Comparison of ENCODE assay signal across 10 mouse cellular contexts in genomic region chr9:43267357-43267756, GRCm38 (mm10). TPM values are rescaled to one million over a fixed set of nuclear protein-coding genes. Genes with fewer than 3 reads are reported as not detected.
DNase-seq lines count a peak whose midpoint lies in the region; ATAC-seq and TF ChIP-seq lines count a peak whose summit lies in the region.
"Had no signal": no experiment of that assay in that cellular context is flagged by ENCODE, and none has a peak within 500 bp of the region (broad histone marks: within the 10 kb centered on the region; RNA-seq: fewer than 3 reads in every experiment).

No protein-coding gene starts in this region.

- DNase-seq in kidney, postnatal 0 days (ENCODE audit: low spot score) = no peak
- no peak for DNase-seq in kidney, adult 11 months
- peak; percentile 41 to 69 for DNase-seq in adrenal gland, postnatal 36 days
- peak; percentile 59 to 63 for DNase-seq in kidney, postnatal 4 days
- peak; percentile 53 for DNase-seq in stomach, postnatal 0 days (ENCODE audit: low spot score)
- DNase-seq in midbrain, embryonic 10.5 days (ENCODE audit: low spot score) = no peak
- no peak for DNase-seq in urinary bladder, postnatal 4 days (ENCODE audit: low spot score in 2 of 2)

- TF ChIP-seq CTCF in kidney, postnatal 0 days (IDR thresholded peaks at IDR 0.05; ENCODE audit: low read depth) = peak; percentile 53
- peak; percentile 62 for TF ChIP-seq CTCF in stomach, postnatal 0 days (IDR thresholded peaks at IDR 0.05; ENCODE audit: low read depth)

- no peaks in the 10 kb centered on the region for H3K36me3 ChIP-seq in kidney, postnatal 0 days (ENCODE audit: insufficient read depth, low read length)
- H3K36me3 ChIP-seq in stomach, postnatal 0 days (ENCODE audit: control insufficient read depth, insufficient read depth, low read length) = no peaks in the 10 kb centered on the region
- H3K36me3 ChIP-seq in midbrain, embryonic 10.5 days = no peaks in the 10 kb centered on the region
- H3K36me3 ChIP-seq in hindbrain, embryonic 16.5 days (ENCODE audit: control insufficient read depth, insufficient read depth, low read length) = no peaks in the 10 kb centered on the region
- H3K36me3 ChIP-seq: limb, embryonic 13.5 days had no signal

- TF ChIP-seq EP300 in stomach, postnatal 0 days (optimal IDR thresholded peaks at IDR 0.05) = no peak

- H3K4me1 ChIP-seq in kidney, postnatal 0 days (replicated peaks; ENCODE audit: insufficient read depth, low read length) = peaks cover 17% of the 10 kb centered on the region
- 0 out of 2 replicates have a peak, but pooled peaks cover 2% of the 10 kb centered on the region for H3K4me1 ChIP-seq in stomach, postnatal 0 days (replicated peaks; ENCODE audit: control insufficient read depth, insufficient read depth)
- peaks cover 65% of the 10 kb centered on the region for H3K4me1 ChIP-seq in midbrain, embryonic 10.5 days
- peaks cover 5% of the 10 kb centered on the region for H3K4me1 ChIP-seq in hindbrain, embryonic 16.5 days (ENCODE audit: control insufficient read depth, insufficient read depth, low read depth, low read length)

- 85% methylated on average over 8 of the region's 8 CpGs for WGBS in kidney, postnatal 0 days
- WGBS in stomach, postnatal 0 days = 68% methylated on average over 8 of the region's 8 CpGs
- WGBS in midbrain, embryonic 10.5 days = 78% methylated on average over 8 of the region's 8 CpGs
- WGBS in hindbrain, embryonic 16.5 days = 82% methylated on average over 8 of the region's 8 CpGs

- H3K27ac ChIP-seq in kidney, postnatal 0 days = no peak overlapping the region
- H3K27ac ChIP-seq in stomach, postnatal 0 days (replicated peaks) = no peak overlapping the region
- no peak overlapping the region for H3K27ac ChIP-seq in midbrain, embryonic 10.5 days (replicated peaks)
- H3K27ac ChIP-seq in hindbrain, embryonic 16.5 days (ENCODE audit: low read depth, low read length) = no peak overlapping the region
- H3K27ac ChIP-seq: limb, embryonic 13.5 days had no signal

- H3K27me3 ChIP-seq in kidney, postnatal 0 days (ENCODE audit: insufficient read depth, low read length) = no peaks in the 10 kb centered on the region
- H3K27me3 ChIP-seq in stomach, postnatal 0 days (ENCODE audit: control insufficient read depth, insufficient read depth, low read length) = no peaks in the 10 kb centered on the region
- H3K27me3 ChIP-seq in midbrain, embryonic 10.5 days (ENCODE audit: low read depth, poor library complexity, severe bottlenecking) = peaks cover 64% of the 10 kb centered on the region
- peaks cover 28% of the 10 kb centered on the region for H3K27me3 ChIP-seq in hindbrain, embryonic 16.5 days (replicated peaks; ENCODE audit: control insufficient read depth, insufficient read depth, low read length)

- no peak overlapping the region for H3K9ac ChIP-seq in kidney, postnatal 0 days (ENCODE audit: low read depth, low read length)
- no peak overlapping the region for H3K9ac ChIP-seq in stomach, postnatal 0 days (ENCODE audit: low read length)
- H3K9ac ChIP-seq in hindbrain, embryonic 16.5 days (ENCODE audit: low read depth, low read length) = no peak overlapping the region
- H3K9ac ChIP-seq: limb, embryonic 13.5 days had no signal

- no peak overlapping the region for H3K4me3 ChIP-seq in kidney, postnatal 0 days (replicated peaks; ENCODE audit: low read depth, low read length)
- H3K4me3 ChIP-seq in stomach, postnatal 0 days (ENCODE audit: low read depth, low read length) = no peak overlapping the region
- H3K4me3 ChIP-seq in midbrain, embryonic 10.5 days = no peak overlapping the region
- no peak overlapping the region for H3K4me3 ChIP-seq in hindbrain, embryonic 16.5 days (ENCODE audit: low read length)
- H3K4me3 ChIP-seq: limb, embryonic 13.5 days had no signal

- ATAC-seq in kidney, postnatal 0 days (replicated peaks; ENCODE audit: low FRiP score, low read depth) = no peak
- no peak for ATAC-seq in stomach, postnatal 0 days (ENCODE audit: low FRiP score, low TSS enrichment)
- no peak for ATAC-seq in hindbrain, embryonic 16.5 days

- no peak overlapping the region for H3K4me2 ChIP-seq in kidney, postnatal 0 days (ENCODE audit: low read length)
- H3K4me2 ChIP-seq in stomach, postnatal 0 days (replicated peaks; ENCODE audit: low read depth) = no peak overlapping the region
- no peak overlapping the region for H3K4me2 ChIP-seq in hindbrain, embryonic 16.5 days (ENCODE audit: low read length)
- H3K4me2 ChIP-seq: limb, embryonic 13.5 days had no signal

- H3K9me3 ChIP-seq in kidney, postnatal 0 days (replicated peaks; ENCODE audit: low read length) = no peaks in the 10 kb centered on the region
- no peaks in the 10 kb centered on the region for H3K9me3 ChIP-seq in stomach, postnatal 0 days (ENCODE audit: control insufficient read depth, low read length)
- peaks cover 9% of the 10 kb centered on the region; the same call in 1 of the 2 replicates for H3K9me3 ChIP-seq in midbrain, embryonic 10.5 days (replicated peaks)
- no peaks in the 10 kb centered on the region; the same call in none of the 2 replicates for H3K9me3 ChIP-seq in hindbrain, embryonic 16.5 days (ENCODE audit: control insufficient read depth, low read length)
- H3K9me3 ChIP-seq: limb, embryonic 13.5 days had no signal

RNA-seq across cellular contexts. Expression of gene Oaf, which starts 27.6 kb away (rescaled TPM):
- polyA plus RNA-seq in kidney, postnatal 0 days (2015; fragmentation: Nextera tagmentation; extraction: Ambion mirVana) = 57.2 and 62.9 TPM in 2 replicates
- total RNA-seq in adrenal gland, postnatal 36 days (2021) = 10 to 100 TPM; 12.8 to 34.7 TPM
- 30.9 and 31.9 TPM in 2 replicates for polyA plus RNA-seq in stomach, postnatal 0 days (2015; fragmentation: Nextera tagmentation; extraction: Ambion mirVana)
- 32.0 and 36.5 TPM in 2 replicates for polyA plus RNA-seq in midbrain, embryonic 10.5 days (2016; fragmentation: Nextera tagmentation; extraction: Ambion mirVana)
- polyA plus RNA-seq in hindbrain, embryonic 16.5 days (2015; fragmentation: Nextera tagmentation; extraction: Ambion mirVana) = 4.1 and 7.0 TPM in 2 replicates
- total RNA-seq: neutrophil, adult 5-6 weeks had no signal

RNA-seq across cellular contexts. Expression of gene Trim29, which starts 43.3 kb away (rescaled TPM):
- 2.5 and 2.6 TPM in 2 replicates for polyA plus RNA-seq in kidney, postnatal 0 days (2015; fragmentation: Nextera tagmentation; extraction: Ambion mirVana)
- total RNA-seq in adrenal gland, postnatal 36 days (2021) = under 1 TPM; 0.10 to 0.30 TPM
- polyA plus RNA-seq in stomach, postnatal 0 days (2015; fragmentation: Nextera tagmentation; extraction: Ambion mirVana) = 71.2 and 75.3 TPM in 2 replicates
- polyA plus RNA-seq in midbrain, embryonic 10.5 days (2016; fragmentation: Nextera tagmentation; extraction: Ambion mirVana) = 0.94 and 0.98 TPM in 2 replicates
- not detected in 2 replicates for polyA plus RNA-seq in hindbrain, embryonic 16.5 days (2015; fragmentation: Nextera tagmentation; extraction: Ambion mirVana)

RNA-seq across cellular contexts. Expression of gene Pou2f3, which starts 57.2 kb away (rescaled TPM):
- 0.41 and 0.47 TPM in 2 replicates for polyA plus RNA-seq in kidney, postnatal 0 days (2015; fragmentation: Nextera tagmentation; extraction: Ambion mirVana)
- total RNA-seq in adrenal gland, postnatal 36 days (2021) = not detected
- 1.7 and 2.5 TPM in 2 replicates for polyA plus RNA-seq in stomach, postnatal 0 days (2015; fragmentation: Nextera tagmentation; extraction: Ambion mirVana)
- polyA plus RNA-seq in midbrain, embryonic 10.5 days (2016; fragmentation: Nextera tagmentation; extraction: Ambion mirVana) = not detected in 2 replicates
- polyA plus RNA-seq in hindbrain, embryonic 16.5 days (2015; fragmentation: Nextera tagmentation; extraction: Ambion mirVana) = 0.11 TPM in 1 of 2 replicates, not detected in the other
- total RNA-seq: neutrophil, adult 5-6 weeks had no signal

Comparison
In these comparisons a context has a peak if more than half of its experiments do, and no peak if none do; other contexts are left out.
1. DNase-seq: peak in adrenal gland, postnatal 36 days (2 of 2), kidney, postnatal 4 days (2 of 2) and stomach, postnatal 0 days (single experiment); none in kidney, postnatal 0 days (single experiment), kidney, adult 11 months (single experiment), midbrain, embryonic 10.5 days (single experiment) and urinary bladder, postnatal 4 days (0 of 2).
2. RNA of gene Trim29, which starts 43.3 kb away (polyA plus RNA-seq): 71.2 to 75.3 TPM in stomach, postnatal 0 days; 2.5 to 2.6 TPM in kidney, postnatal 0 days, 0.94 to 0.98 TPM in midbrain, embryonic 10.5 days and not detected in hindbrain, embryonic 16.5 days; every median in the first group is over 10 times any median in the second.